Mouse (Mus musculus): ENCODE data around the gene Vmn1r11. TPM values are rescaled to one million over a fixed set of nuclear protein-coding genes. Genes with fewer than 3 reads are reported as not detected.

Vmn1r11 gene
- not detected in 2 replicates for polyA plus RNA-seq (2015; fragmentation: Nextera tagmentation; extraction: Ambion mirVana)

GRCm38 (mm10) chr6:57133155-57133554, at the start of gene Vmn1r11:
Gene Vmn1r11, plus strand, starts transcription at chr6:57133455.
- Histone ChIP-seq H3K9ac (ENCODE audit: low read depth, low read length) (no peak within 1 kb of the TSS), H3K36me3 (ENCODE audit: control insufficient read depth, insufficient read depth) (no peaks in the 10 kb centered on the region), H3K27me3 (replicated peaks; ENCODE audit: control insufficient read depth, insufficient read depth, low read length) (no peaks in the 10 kb centered on the region), H3K4me1 (replicated peaks; ENCODE audit: control insufficient read depth, insufficient read depth, low read length) (no peaks in the 10 kb centered on the region), H3K4me2 (replicated peaks; ENCODE audit: low read depth) (no peak within 1 kb of the TSS), H3K9me3 (ENCODE audit: control insufficient read depth) (no peaks in the 10 kb centered on the region), H3K4me3 (ENCODE audit: low read depth, low read length) (no peak within 1 kb of the TSS), H3K27ac (ENCODE audit: low read depth, low read length) (no peak within 1 kb of the TSS)
- ATAC-seq = no peak
- WGBS = 47% methylated on average over 1 of the region's 1 CpGs
- no peak for TF ChIP-seq CTCF (IDR thresholded peaks at IDR 0.05; ENCODE audit: low read depth)

- TF ChIP-seq CTCF (IDR thresholded peaks at IDR 0.05; ENCODE audit: low read depth) = peak; percentile 53
- Histone ChIP-seq H3K4me2 (replicated peaks; ENCODE audit: low read depth) (no peak overlapping the region), H3K4me3 (ENCODE audit: low read depth, low read length) (no peak overlapping the region), H3K9me3 (ENCODE audit: control insufficient read depth) (no peaks in the 10 kb centered on the region), H3K9ac (ENCODE audit: low read depth, low read length) (no peak overlapping the region), H3K27ac (ENCODE audit: low read depth, low read length) (no peak overlapping the region), H3K36me3 (ENCODE audit: control insufficient read depth, insufficient read depth) (no peaks in the 10 kb centered on the region), H3K4me1 (replicated peaks; ENCODE audit: control insufficient read depth, insufficient read depth, low read length) (no peaks in the 10 kb centered on the region), H3K27me3 (replicated peaks; ENCODE audit: control insufficient read depth, insufficient read depth, low read length) (no peaks in the 10 kb centered on the region)
- no peak for ATAC-seq
- WGBS = 68% methylated on average over 1 of the region's 1 CpGs
Measured at GRCm38 (mm10) chr6:57106358-57106757, 26.9 kb upstream of the Vmn1r11 start.

- ATAC-seq = no peak
Measured at GRCm38 (mm10) chr6:57109154-57109553, 24.1 kb upstream of the Vmn1r11 start, which contains the start of gene Vmn1r10. Gene Vmn1r10, plus strand, starts transcription at chr6:57109454.

GRCm38 (mm10) chr6:57156619-57157018, 23.4 kb downstream of the Vmn1r11 start, which contains the start of gene Vmn1r12:
Gene Vmn1r12, plus strand, starts transcription at chr6:57156919.
- no peak for TF ChIP-seq CTCF (IDR thresholded peaks at IDR 0.05; ENCODE audit: low read depth)
- ATAC-seq = no peak

More at GRCm38 (mm10) chr6:57109154-57109553, 24.1 kb upstream of the Vmn1r11 start, which contains the start of gene Vmn1r10:
- H3K36me3 ChIP-seq (ENCODE audit: control insufficient read depth, insufficient read depth) = no peaks in the 10 kb centered on the region
- no peaks in the 10 kb centered on the region for H3K9me3 ChIP-seq (ENCODE audit: control insufficient read depth)
- H3K9ac ChIP-seq (ENCODE audit: low read depth, low read length) = no peak within 1 kb of the TSS
- no peak for TF ChIP-seq CTCF (IDR thresholded peaks at IDR 0.05; ENCODE audit: low read depth)
- no peak within 1 kb of the TSS for H3K4me2 ChIP-seq (replicated peaks; ENCODE audit: low read depth)
- no peaks in the 10 kb centered on the region for H3K4me1 ChIP-seq (replicated peaks; ENCODE audit: control insufficient read depth, insufficient read depth, low read length)
- no peaks in the 10 kb centered on the region for H3K27me3 ChIP-seq (replicated peaks; ENCODE audit: control insufficient read depth, insufficient read depth, low read length)
- WGBS = 82% methylated on average over 3 of the region's 3 CpGs
- H3K27ac ChIP-seq (ENCODE audit: low read depth, low read length) = no peak within 1 kb of the TSS
- no peak within 1 kb of the TSS for H3K4me3 ChIP-seq (ENCODE audit: low read depth, low read length)

More at GRCm38 (mm10) chr6:57156619-57157018, 23.4 kb downstream of the Vmn1r11 start, which contains the start of gene Vmn1r12:
- Histone ChIP-seq H3K9ac (ENCODE audit: low read depth, low read length) (no peak within 1 kb of the TSS), H3K9me3 (ENCODE audit: control insufficient read depth) (no peaks in the 10 kb centered on the region), H3K4me1 (replicated peaks; ENCODE audit: control insufficient read depth, insufficient read depth, low read length) (no peaks in the 10 kb centered on the region), H3K27ac (ENCODE audit: low read depth, low read length) (no peak within 1 kb of the TSS), H3K4me2 (replicated peaks; ENCODE audit: low read depth) (no peak within 1 kb of the TSS), H3K4me3 (ENCODE audit: low read depth, low read length) (no peak within 1 kb of the TSS), H3K36me3 (ENCODE audit: control insufficient read depth, insufficient read depth) (no peaks in the 10 kb centered on the region), H3K27me3 (replicated peaks; ENCODE audit: control insufficient read depth, insufficient read depth, low read length) (no peaks in the 10 kb centered on the region)
- 77% methylated on average over 2 of the region's 2 CpGs for WGBS

Other genes with a start within 250 kb of the Vmn1r11 start
- gene Nt5c3, start 209.5 kb upstream of the Vmn1r11 start, polyA plus RNA-seq (2015; fragmentation: Nextera tagmentation; extraction: Ambion mirVana) = 43.6 and 44.7 TPM in 2 replicates
- 0.07 and 0.14 TPM in 2 replicates for gene Vmn1r4, start 209.4 kb upstream of the Vmn1r11 start, polyA plus RNA-seq (2015; fragmentation: Nextera tagmentation; extraction: Ambion mirVana)
- gene Vmn1r5, start 163.2 kb upstream of the Vmn1r11 start, polyA plus RNA-seq (2015; fragmentation: Nextera tagmentation; extraction: Ambion mirVana) = not detected in 2 replicates
- not detected in 2 replicates for gene Vmn1r6, start 136.2 kb upstream of the Vmn1r11 start, polyA plus RNA-seq (2015; fragmentation: Nextera tagmentation; extraction: Ambion mirVana)
- gene Vmn1r7, start 108.1 kb upstream of the Vmn1r11 start, polyA plus RNA-seq (2015; fragmentation: Nextera tagmentation; extraction: Ambion mirVana) = not detected in 2 replicates
- not detected in 2 replicates for gene Vmn1r8, start 101.2 kb upstream of the Vmn1r11 start, polyA plus RNA-seq (2015; fragmentation: Nextera tagmentation; extraction: Ambion mirVana)
- gene Vmn1r9, start 66.7 kb upstream of the Vmn1r11 start, polyA plus RNA-seq (2015; fragmentation: Nextera tagmentation; extraction: Ambion mirVana) = not detected in 2 replicates
- not detected in 2 replicates for gene Vmn1r10, start 24.0 kb upstream of the Vmn1r11 start, polyA plus RNA-seq (2015; fragmentation: Nextera tagmentation; extraction: Ambion mirVana)
- not detected in 2 replicates for gene Vmn1r12, start 23.5 kb downstream of the Vmn1r11 start, polyA plus RNA-seq (2015; fragmentation: Nextera tagmentation; extraction: Ambion mirVana)
- gene Vmn1r13, start 69.8 kb downstream of the Vmn1r11 start, polyA plus RNA-seq (2015; fragmentation: Nextera tagmentation; extraction: Ambion mirVana) = not detected in 2 replicates
- gene Vmn1r14, start 98.2 kb downstream of the Vmn1r11 start, polyA plus RNA-seq (2015; fragmentation: Nextera tagmentation; extraction: Ambion mirVana) = not detected in 2 replicates
- gene Vmn1r15, start 124.5 kb downstream of the Vmn1r11 start, polyA plus RNA-seq (2015; fragmentation: Nextera tagmentation; extraction: Ambion mirVana) = not detected in 2 replicates
- gene Vmn1r16, start 196.0 kb downstream of the Vmn1r11 start, polyA plus RNA-seq (2015; fragmentation: Nextera tagmentation; extraction: Ambion mirVana) = not detected in 2 replicates
- gene Vmn1r17, start 230.3 kb downstream of the Vmn1r11 start, polyA plus RNA-seq (2015; fragmentation: Nextera tagmentation; extraction: Ambion mirVana) = not detected in 2 replicates